Mouse (Mus musculus): Measurements from ENCODE around the gene Pcnp. TPM values are rescaled to one million over a fixed set of nuclear protein-coding genes. Genes with fewer than 3 reads are reported as not detected.
A peak's percentile ranks its signal among the peaks of the same experiment; 100 is the strongest.
"Not testable (repeated sequence)": the region's sequence is repeated elsewhere in the genome, so short reads cannot be mapped to it uniquely, and the experiment has no call there.

Pcnp gene
- polyA plus RNA-seq, 1 experiment from 2014 or later = 144 TPM

- Histone ChIP-seq H3K9ac (peak overlapping the region; percentile 96), H3K27ac (replicated peaks) (peak overlapping the region; percentile 93), H3K27me3 (replicated peaks) (no peaks in the 10 kb centered on the region), H3K4me1 (peaks cover 37% of the 10 kb centered on the region), H3K9me3 (no peaks in the 10 kb centered on the region), H3K4me2 (peak overlapping the region; percentile 79), H3K4me3 (peak overlapping the region; percentile 100), H3K36me3 (peaks cover 45% of the 10 kb centered on the region)
- WGBS = under 1% methylated on average over 51 of the region's 55 CpGs
- ATAC-seq (ENCODE audit: extremely low read depth, insufficient number of reproducible peaks, low FRiP score, low TSS enrichment) = peak; percentile 84
Measured at GRCm38 (mm10) chr16:55974256-55974902, 55.2 kb downstream of the Pcnp start.

GRCm38 (mm10) chr16:55973431-55974255 lies 55.9 kb downstream of the Pcnp start, which contains the start of gene Zbtb11:
TSS of gene Zbtb11 (plus strand) at chr16:55973883.
- Histone ChIP-seq H3K9ac (peak within 1 kb of the TSS; percentile 96), H3K9me3 (no peaks in the 10 kb centered on the region), H3K4me1 (peaks cover 43% of the 10 kb centered on the region), H3K36me3 (peaks cover 51% of the 10 kb centered on the region), H3K4me2 (peak within 1 kb of the TSS; percentile 79), H3K27ac (replicated peaks) (peak within 1 kb of the TSS; percentile 93), H3K4me3 (peak within 1 kb of the TSS; percentile 100), H3K27me3 (replicated peaks) (no peaks in the 10 kb centered on the region)
- under 1% methylated on average over 76 of the region's 86 CpGs for WGBS
- ATAC-seq (ENCODE audit: extremely low read depth, insufficient number of reproducible peaks, low FRiP score, low TSS enrichment) = peak; percentile 91

GRCm38 (mm10) chr16:55972626-55973201 lies 56.8 kb downstream of the Pcnp start:
- H3K36me3 ChIP-seq = peaks cover 45% of the 10 kb centered on the region
- H3K27ac ChIP-seq (replicated peaks) = peak overlapping the region; percentile 60
- no peaks in the 10 kb centered on the region for H3K9me3 ChIP-seq
- no peak for ATAC-seq (ENCODE audit: extremely low read depth, insufficient number of reproducible peaks, low FRiP score, low TSS enrichment)
- H3K4me3 ChIP-seq = peak overlapping the region; percentile 100
- 53% methylated on average over 10 of the region's 10 CpGs for WGBS
- peak overlapping the region; percentile 71 for H3K9ac ChIP-seq
- H3K27me3 ChIP-seq (replicated peaks) = no peaks in the 10 kb centered on the region
- H3K4me2 ChIP-seq = peak overlapping the region; percentile 79
- peaks cover 51% of the 10 kb centered on the region for H3K4me1 ChIP-seq

GRCm38 (mm10) chr16:55971735-55972615 lies 57.6 kb downstream of the Pcnp start:
- H3K4me2 ChIP-seq = no peak overlapping the region
- peaks cover 57% of the 10 kb centered on the region for H3K4me1 ChIP-seq
- H3K9ac ChIP-seq = no peak overlapping the region
- peaks cover 49% of the 10 kb centered on the region for H3K36me3 ChIP-seq
- H3K27ac ChIP-seq (replicated peaks) = no peak overlapping the region
- H3K27me3 ChIP-seq (replicated peaks) = no peaks in the 10 kb centered on the region
- H3K9me3 ChIP-seq = no peaks in the 10 kb centered on the region
- 76% methylated on average over 6 of the region's 6 CpGs for WGBS
- no peak overlapping the region for H3K4me3 ChIP-seq
- ATAC-seq (ENCODE audit: extremely low read depth, insufficient number of reproducible peaks, low FRiP score, low TSS enrichment) = no peak

- 90% methylated on average over 5 of the region's 5 CpGs for WGBS
- Histone ChIP-seq H3K27me3 (replicated peaks) (no peaks in the 10 kb centered on the region), H3K4me3 (no peak overlapping the region), H3K36me3 (peaks cover 49% of the 10 kb centered on the region), H3K4me2 (no peak overlapping the region), H3K4me1 (peaks cover 47% of the 10 kb centered on the region), H3K27ac (replicated peaks) (no peak overlapping the region), H3K9ac (no peak overlapping the region), H3K9me3 (no peaks in the 10 kb centered on the region)
- no peak for ATAC-seq (ENCODE audit: extremely low read depth, insufficient number of reproducible peaks, low FRiP score, low TSS enrichment)
Measured at GRCm38 (mm10) chr16:55970416-55970815, 59.1 kb downstream of the Pcnp start.

GRCm38 (mm10) chr16:55969147-55969546 lies 60.4 kb downstream of the Pcnp start:
- H3K4me3 ChIP-seq = no peak overlapping the region
- H3K36me3 ChIP-seq = peaks cover 49% of the 10 kb centered on the region
- no peaks in the 10 kb centered on the region for H3K27me3 ChIP-seq (replicated peaks)
- no peaks in the 10 kb centered on the region for H3K9me3 ChIP-seq
- H3K9ac ChIP-seq = no peak overlapping the region
- WGBS = 84% methylated on average over 3 of the region's 3 CpGs
- no peak overlapping the region for H3K4me2 ChIP-seq
- no peak for ATAC-seq (ENCODE audit: extremely low read depth, insufficient number of reproducible peaks, low FRiP score, low TSS enrichment)
- peaks cover 42% of the 10 kb centered on the region for H3K4me1 ChIP-seq
- no peak overlapping the region for H3K27ac ChIP-seq (replicated peaks)

GRCm38 (mm10) chr16:55967221-55967620 lies 62.3 kb downstream of the Pcnp start:
- H3K4me3 ChIP-seq = peak overlapping the region; percentile 88
- H3K27ac ChIP-seq (replicated peaks) = peak overlapping the region; percentile 92
- H3K9me3 ChIP-seq = no peaks in the 10 kb centered on the region
- peaks cover 43% of the 10 kb centered on the region for H3K36me3 ChIP-seq
- H3K4me2 ChIP-seq = peak overlapping the region; percentile 85
- ATAC-seq (ENCODE audit: extremely low read depth, insufficient number of reproducible peaks, low FRiP score, low TSS enrichment) = no peak
- H3K9ac ChIP-seq = peak overlapping the region; percentile 97
- H3K27me3 ChIP-seq (replicated peaks) = no peaks in the 10 kb centered on the region
- 29% methylated on average over 1 of the region's 1 CpGs for WGBS
- peaks cover 34% of the 10 kb centered on the region for H3K4me1 ChIP-seq

- ATAC-seq (ENCODE audit: extremely low read depth, insufficient number of reproducible peaks, low FRiP score, low TSS enrichment) = peak; percentile 80
- peak within 1 kb of the TSS; percentile 92 for H3K27ac ChIP-seq (replicated peaks)
- H3K27me3 ChIP-seq (replicated peaks) = no peaks in the 10 kb centered on the region
- peak within 1 kb of the TSS; percentile 88 for H3K4me3 ChIP-seq
- H3K4me2 ChIP-seq = peak within 1 kb of the TSS; percentile 85
- H3K36me3 ChIP-seq = peaks cover 35% of the 10 kb centered on the region
- H3K9me3 ChIP-seq = no peaks in the 10 kb centered on the region
- H3K4me1 ChIP-seq = peaks cover 31% of the 10 kb centered on the region
- WGBS = under 1% methylated on average over 42 of the region's 42 CpGs
- H3K9ac ChIP-seq = peak within 1 kb of the TSS; percentile 97
Measured at GRCm38 (mm10) chr16:55966212-55966871, 63.2 kb downstream of the Pcnp start, which contains the start of gene Rpl24. TSS of gene Rpl24 (plus strand) at chr16:55966275.

GRCm38 (mm10) chr16:55964126-55964949 lies 65.2 kb downstream of the Pcnp start:
- no peaks in the 10 kb centered on the region for H3K9me3 ChIP-seq
- 56% methylated on average over 4 of the region's 4 CpGs for WGBS
- peaks cover 14% of the 10 kb centered on the region for H3K36me3 ChIP-seq
- no peak overlapping the region for H3K4me2 ChIP-seq
- H3K4me1 ChIP-seq = peaks cover 19% of the 10 kb centered on the region
- H3K4me3 ChIP-seq = no peak overlapping the region
- no peaks in the 10 kb centered on the region for H3K27me3 ChIP-seq (replicated peaks)
- no peak overlapping the region for H3K27ac ChIP-seq (replicated peaks)
- no peak for ATAC-seq (ENCODE audit: extremely low read depth, insufficient number of reproducible peaks, low FRiP score, low TSS enrichment)
- H3K9ac ChIP-seq = no peak overlapping the region

GRCm38 (mm10) chr16:55963068-55963467 lies 66.5 kb downstream of the Pcnp start:
- ATAC-seq (ENCODE audit: extremely low read depth, insufficient number of reproducible peaks, low FRiP score, low TSS enrichment); H3K4me2 ChIP-seq: not testable (repeated sequence)
- 83% methylated on average over 6 of the region's 11 CpGs for WGBS

More at GRCm38 (mm10) chr16:55963068-55963467, 66.5 kb downstream of the Pcnp start:
- not testable (repeated sequence) for H3K4me3 ChIP-seq; H3K9me3 ChIP-seq; H3K27me3 ChIP-seq (replicated peaks); H3K4me1 ChIP-seq; H3K36me3 ChIP-seq; H3K9ac ChIP-seq; H3K27ac ChIP-seq (replicated peaks)
